In genomic region chr17:33874411-33874810, GRCm38 (mm10) we compare ENCODE assay signal across 23 mouse cellular contexts. TPM values are rescaled to one million over a fixed set of nuclear protein-coding genes. Genes with fewer than 3 reads are reported as not detected.
DNase-seq lines count a peak whose midpoint lies in the region; TF ChIP-seq lines count a peak whose summit lies in the region.
"Had no signal": no experiment of that assay in that cellular context is flagged by ENCODE, and none has a peak within 500 bp of the region (broad histone marks: within the 10 kb centered on the region; RNA-seq: fewer than 3 reads in every experiment).

No protein-coding gene starts in this region.

- no peak for TF ChIP-seq CTCF in gastrocnemius, adult 2 months (IDR thresholded peaks at IDR 0.05)

- DNase-seq in adrenal gland, postnatal 25 days = peak; percentile 8
- DNase-seq in adrenal gland, postnatal 14 days = no peak
- DNase-seq in gastrocnemius, adult 2 months = no peak
- no peak for DNase-seq in gastrocnemius, adult 18-20 months (ENCODE audit: low spot score)
- peak; percentile 3 for DNase-seq in lung, postnatal 14 days
- DNase-seq in lung, postnatal 25 days (ENCODE audit: low spot score) = no peak
- peak; percentile 49 for DNase-seq in R1 (ENCODE audit: low read depth, low spot score)
- DNase-seq in yolk sac, embryonic 10.5 days (ENCODE audit: low spot score) = no peak
- DNase-seq: embryo, embryonic 11 days; kidney, adult 2 months; kidney, postnatal 10 days; layer of hippocampus, postnatal 36 days had no signal

- peak overlapping the region; percentile 73 for H3K27ac ChIP-seq in gastrocnemius, adult 2 months
- H3K27ac ChIP-seq: forebrain, embryonic 15.5 days; heart, embryonic 13.5 days; hindbrain, embryonic 13.5 days; liver, embryonic 12.5 days; lung, embryonic 15.5 days; neural tube, embryonic 15.5 days; stomach, postnatal 0 days had no signal

- peak overlapping the region; percentile 50 for H3K4me3 ChIP-seq in gastrocnemius, adult 2 months
- H3K4me3 ChIP-seq: forebrain, embryonic 15.5 days; heart, embryonic 13.5 days; hindbrain, embryonic 13.5 days; liver, embryonic 12.5 days; lung, embryonic 15.5 days; neural tube, embryonic 15.5 days had no signal

- intact Hi-C loops in gastrocnemius, adult 2 months (cut with DNase I) = no loop called here

RNA-seq across cellular contexts. Expression of gene Gm7029, which starts 0.8 kb away (rescaled TPM):
- total RNA-seq in adrenal gland, postnatal 25 days (2021) = not detected in 2 replicates
- not detected in 2 replicates for total RNA-seq in adrenal gland, postnatal 14 days (2021)
- not detected for total RNA-seq in gastrocnemius, adult 2 months (2021)
- total RNA-seq in gastrocnemius, adult 18-20 months (2021) = not detected
- total RNA-seq: G1E; gastrocnemius, postnatal 4 days; heart, postnatal 25 days; layer of hippocampus, adult 18-20 months; layer of hippocampus, postnatal 36 days had no signal

RNA-seq across cellular contexts. Expression of gene Kifc1, which starts 16.1 kb away (rescaled TPM):
- 7.0 and 11.3 TPM in 2 replicates for total RNA-seq in adrenal gland, postnatal 25 days (2021)
- total RNA-seq in adrenal gland, postnatal 14 days (2021) = 11.0 and 12.4 TPM in 2 replicates
- total RNA-seq in gastrocnemius, adult 2 months (2021) = under 1 TPM; 0.23 to 0.33 TPM
- total RNA-seq in gastrocnemius, adult 18-20 months (2021) = under 1 TPM in 1 of 2 experiments, not detected in 1; 0.34 TPM

RNA-seq across cellular contexts. Expression of gene Platr17, which starts 30.5 kb away (rescaled TPM):
- not detected in 2 replicates for total RNA-seq in adrenal gland, postnatal 25 days (2021)
- total RNA-seq in adrenal gland, postnatal 14 days (2021) = not detected in 2 replicates
- total RNA-seq in gastrocnemius, adult 2 months (2021) = not detected
- total RNA-seq in gastrocnemius, adult 18-20 months (2021) = not detected
- total RNA-seq: G1E; gastrocnemius, postnatal 4 days; heart, postnatal 25 days; layer of hippocampus, postnatal 36 days had no signal

RNA-seq across cellular contexts. Expression of gene Cd320, which starts 31.5 kb away (rescaled TPM):
- 27.0 and 40.5 TPM in 2 replicates for total RNA-seq in adrenal gland, postnatal 25 days (2021)
- total RNA-seq in adrenal gland, postnatal 14 days (2021) = 31.5 and 36.5 TPM in 2 replicates
- total RNA-seq in gastrocnemius, adult 2 months (2021) = 10 to 100 TPM; 13.8 to 16.1 TPM
- 10 to 100 TPM; 14.8 to 15.2 TPM for total RNA-seq in gastrocnemius, adult 18-20 months (2021)

RNA-seq across cellular contexts. Expression of gene Daxx, which starts 34.8 kb away (rescaled TPM):
- total RNA-seq in adrenal gland, postnatal 25 days (2021) = 35.2 and 36.4 TPM in 2 replicates
- 27.7 and 32.0 TPM in 2 replicates for total RNA-seq in adrenal gland, postnatal 14 days (2021)
- 10 to 100 TPM; 13.3 to 13.9 TPM for total RNA-seq in gastrocnemius, adult 2 months (2021)
- 10 to 100 TPM; 12.0 to 13.7 TPM for total RNA-seq in gastrocnemius, adult 18-20 months (2021)

Comparison
In these comparisons a context has a peak if more than half of its experiments do, and no peak if none do; other contexts are left out.
1. DNase-seq: peak in adrenal gland, postnatal 25 days (single experiment), lung, postnatal 14 days (single experiment) and R1 (single experiment); none in adrenal gland, postnatal 14 days (single experiment), gastrocnemius, adult 2 months (single experiment), gastrocnemius, adult 18-20 months (single experiment), lung, postnatal 25 days (single experiment) and yolk sac, embryonic 10.5 days (single experiment).